Mouse (Mus musculus) intestine, embryonic 16.5 days (tissue): ENCODE data around the gene Carm1. TPM values are rescaled to one million over a fixed set of nuclear protein-coding genes. Genes with fewer than 3 reads are reported as not detected.
A peak's percentile ranks its signal among the peaks of the same experiment; 100 is the strongest.
"Not testable (repeated sequence)": the region's sequence is repeated elsewhere in the genome, so short reads cannot be mapped to it uniquely, and the experiment has no call there.

ENCODE experiments used
- ATAC-seq: fragments of 200-750 bp; cut with Nextera tagmentation; 2 replicates; pipeline ENCODE4 v1.8.0; 2017; ENCODE audit warnings: moderate TSS enrichment, moderate library complexity
- H3K27ac ChIP-seq: fragments of 300-500 bp; sonication (generic); 2 replicates; pipeline ENCODE4 v1.5.1; 2014; ENCODE audit warnings: mild to moderate bottlenecking, low read length
- H3K27me3 ChIP-seq: fragments of 300-500 bp; sonication (generic); replicated peaks from 2 replicates; pipeline ENCODE4 v1.6.1; 2014; ENCODE audit warnings: low read length, control low read depth, mixed read lengths; ENCODE audit not compliant: control insufficient read depth, insufficient read depth
- H3K36me3 ChIP-seq: fragments of 300-500 bp; sonication (generic); 2 replicates; pipeline ENCODE4 v1.6.1; 2014; ENCODE audit warnings: low read length, control low read depth; ENCODE audit not compliant: control insufficient read depth, insufficient read depth
- H3K4me1 ChIP-seq: fragments of 300-500 bp; sonication (generic); 2 replicates; pipeline ENCODE4 v1.6.1; 2014; ENCODE audit warnings: low read length, control low read depth, mixed read lengths; ENCODE audit not compliant: control insufficient read depth, insufficient read depth
- H3K4me2 ChIP-seq: fragments of 300-500 bp; sonication (generic); 2 replicates; pipeline ENCODE4 v1.6.1; 2014; ENCODE audit warnings: low read depth, low read length, control low read depth
- H3K4me3 ChIP-seq: fragments of 300-500 bp; sonication (generic); 2 replicates; pipeline ENCODE4 v1.5.1; 2014; ENCODE audit warnings: mild to moderate bottlenecking, low read length
- H3K9ac ChIP-seq: fragments of 300-500 bp; sonication (generic); 2 replicates; pipeline ENCODE4 v1.6.1; 2014; ENCODE audit warnings: low read depth, low read length
- H3K9me3 ChIP-seq: fragments of 300-500 bp; sonication (generic); 2 replicates; pipeline ENCODE4 v1.6.1; 2016; ENCODE audit warnings: low read length, control low read depth; ENCODE audit not compliant: control insufficient read depth
- WGBS: fragments of 180-500 bp; shearing (Covaris S2); extraction: QIAGEN DNeasy Blood & Tissue Kit; methylation state at CpG from one replicate; pipeline ENCODE4 v1.1.7; 2014; 5-methylcytosine and 5-hydroxymethylcytosine counted together
- polyA plus RNA-seq: library from polyadenylated mRNA; unstranded; fragments of >200 nt; fragmentation: Nextera tagmentation; extraction: Ambion mirVana; gene quantifications from 2 replicates; pipeline ENCODE4 v1.2.1, GENCODE M21; 2015

Carm1 gene
- polyA plus RNA-seq, 1 experiment from 2014 or later: 15.1 TPM

- H3K27ac ChIP-seq: no peak overlapping the region
- 86% methylated on average over 8 of the region's 8 CpGs for WGBS
- no peak overlapping the region for H3K4me3 ChIP-seq
- H3K9ac ChIP-seq: no peak overlapping the region
- H3K27me3 ChIP-seq: no peaks in the 10 kb centered on the region
- H3K4me2 ChIP-seq: no peak overlapping the region
- peaks cover 6% of the 10 kb centered on the region for H3K4me1 ChIP-seq
- H3K9me3 ChIP-seq: no peaks in the 10 kb centered on the region
- no peak for ATAC-seq
- peaks cover 17% of the 10 kb centered on the region; the same call in 1 of the 2 replicates for H3K36me3 ChIP-seq
These were observed 41.7 kb downstream of the Carm1 start for GRCm38 (mm10) chr9:21588350-21588749.

GRCm38 (mm10) chr9:21589538-21589937, 42.8 kb downstream of the Carm1 start:
- no peak overlapping the region for H3K9ac ChIP-seq
- H3K4me2 ChIP-seq: no peak overlapping the region
- H3K27me3 ChIP-seq: no peaks in the 10 kb centered on the region
- peaks cover 16% of the 10 kb centered on the region for H3K4me1 ChIP-seq
- peaks cover 14% of the 10 kb centered on the region; the same call in 1 of the 2 replicates for H3K36me3 ChIP-seq
- no peak for ATAC-seq
- H3K4me3 ChIP-seq: no peak overlapping the region
- H3K9me3 ChIP-seq: no peaks in the 10 kb centered on the region
- WGBS: 89% methylated on average over 5 of the region's 5 CpGs
- no peak overlapping the region for H3K27ac ChIP-seq

- H3K4me1 ChIP-seq: peaks cover 18% of the 10 kb centered on the region
- peak overlapping the region; percentile 82 for H3K4me2 ChIP-seq
- WGBS: 82% methylated on average over 6 of the region's 6 CpGs
- H3K36me3 ChIP-seq: peaks cover 11% of the 10 kb centered on the region; the same call in 1 of the 2 replicates
- H3K9me3 ChIP-seq: no peaks in the 10 kb centered on the region
- no peak overlapping the region for H3K27ac ChIP-seq
- H3K4me3 ChIP-seq: no peak overlapping the region
- peak overlapping the region; percentile 96; the same call in 1 of the 2 replicates for H3K9ac ChIP-seq
- H3K27me3 ChIP-seq: no peaks in the 10 kb centered on the region
- ATAC-seq: no peak
These were observed 44.6 kb downstream of the Carm1 start for GRCm38 (mm10) chr9:21591127-21591830.

- Histone ChIP-seq H3K36me3 (peaks cover 4% of the 10 kb centered on the region; the same call in 1 of the 2 replicates), H3K4me3 (peak overlapping the region; percentile 100), H3K4me2 (peak overlapping the region; percentile 82), H3K9me3 (no peaks in the 10 kb centered on the region), H3K27me3 (no peaks in the 10 kb centered on the region), H3K9ac (peak overlapping the region; percentile 96), H3K4me1 (peaks cover 18% of the 10 kb centered on the region), H3K27ac (peak overlapping the region; percentile 62)
- ATAC-seq: peak; percentile 78
- WGBS: 17% methylated on average over 17 of the region's 17 CpGs
These were observed 45.4 kb downstream of the Carm1 start for GRCm38 (mm10) chr9:21591831-21592702.

GRCm38 (mm10) chr9:21592703-21593121, 46.0 kb downstream of the Carm1 start, which contains the start of the genes Timm29 and Yipf2:
TSS of gene Timm29 (plus strand) at chr9:21592722.
TSS of gene Yipf2 (minus strand) at chr9:21592828.
- ATAC-seq: peak; percentile 92
- H3K27me3 ChIP-seq: no peaks in the 10 kb centered on the region
- peak within 1 kb of the TSS; percentile 100 for H3K4me3 ChIP-seq
- H3K9ac ChIP-seq: peak within 1 kb of the TSS; percentile 96
- peaks cover 18% of the 10 kb centered on the region for H3K4me1 ChIP-seq
- H3K27ac ChIP-seq: peak within 1 kb of the TSS; percentile 83
- H3K9me3 ChIP-seq: no peaks in the 10 kb centered on the region
- peak within 1 kb of the TSS; percentile 82 for H3K4me2 ChIP-seq
- under 1% methylated on average over 30 of the region's 30 CpGs for WGBS
- no peaks in the 10 kb centered on the region; the same call in 1 of the 2 replicates for H3K36me3 ChIP-seq

- peak overlapping the region; percentile 83 for H3K27ac ChIP-seq
These were observed 46.5 kb downstream of the Carm1 start for GRCm38 (mm10) chr9:21593122-21593721.

GRCm38 (mm10) chr9:21594350-21594749, 47.7 kb downstream of the Carm1 start:
- H3K36me3 ChIP-seq, H3K9me3 ChIP-seq, ATAC-seq, H3K27me3 ChIP-seq, H3K27ac ChIP-seq: not testable (repeated sequence)
- Histone ChIP-seq H3K9ac (peak overlapping the region; percentile 96), H3K4me1 (peaks cover 18% of the 10 kb centered on the region), H3K4me2 (peak overlapping the region; percentile 82; the same call in 1 of the 2 replicates), H3K4me3 (peak overlapping the region; percentile 100)
- 89% methylated on average over 8 of the region's 8 CpGs for WGBS

More at GRCm38 (mm10) chr9:21593122-21593721, 46.5 kb downstream of the Carm1 start:
- no peaks in the 10 kb centered on the region for H3K9me3 ChIP-seq
- H3K36me3 ChIP-seq: no peaks in the 10 kb centered on the region; the same call in 1 of the 2 replicates
- peak overlapping the region; percentile 82 for H3K4me2 ChIP-seq
- ATAC-seq: peak; percentile 75
- peaks cover 18% of the 10 kb centered on the region for H3K4me1 ChIP-seq
- H3K9ac ChIP-seq: peak overlapping the region; percentile 96
- H3K4me3 ChIP-seq: peak overlapping the region; percentile 100
- 1% methylated on average over 69 of the region's 69 CpGs for WGBS
- no peaks in the 10 kb centered on the region for H3K27me3 ChIP-seq

GRCm38 (mm10) chr9:21594838-21595237, 48.1 kb downstream of the Carm1 start:
- no peaks in the 10 kb centered on the region; the same call in 1 of the 2 replicates for H3K36me3 ChIP-seq
- no peak for ATAC-seq
- no peak overlapping the region for H3K9ac ChIP-seq
- H3K4me2 ChIP-seq: no peak overlapping the region
- no peak overlapping the region for H3K27ac ChIP-seq
- WGBS: 73% methylated on average over 2 of the region's 2 CpGs
- H3K9me3 ChIP-seq: no peaks in the 10 kb centered on the region
- peaks cover 18% of the 10 kb centered on the region for H3K4me1 ChIP-seq
- H3K4me3 ChIP-seq: no peak overlapping the region
- H3K27me3 ChIP-seq: no peaks in the 10 kb centered on the region

- no peak overlapping the region for H3K4me3 ChIP-seq
- WGBS: 54% methylated on average over 2 of the region's 2 CpGs
These were observed 51.5 kb downstream of the Carm1 start for GRCm38 (mm10) chr9:21598198-21598597.

More at GRCm38 (mm10) chr9:21598198-21598597, 51.5 kb downstream of the Carm1 start:
- H3K4me1 ChIP-seq: peaks cover 12% of the 10 kb centered on the region
- H3K27ac ChIP-seq: no peak overlapping the region
- no peak overlapping the region for H3K9ac ChIP-seq
- H3K9me3 ChIP-seq: no peaks in the 10 kb centered on the region
- ATAC-seq: no peak
- H3K36me3 ChIP-seq: no peaks in the 10 kb centered on the region
- H3K4me2 ChIP-seq: no peak overlapping the region
- no peaks in the 10 kb centered on the region for H3K27me3 ChIP-seq
